In genomic region chr4:41711705-41712375, GRCm38 (mm10) we compare ENCODE assay signal across 7 mouse cellular contexts. TPM values are rescaled to one million over a fixed set of nuclear protein-coding genes. Genes with fewer than 3 reads are reported as not detected.
DNase-seq lines count a peak whose midpoint lies in the region; ATAC-seq and TF ChIP-seq lines count a peak whose summit lies in the region.

No protein-coding gene starts in this region.

- H3K4me3 ChIP-seq in lung, postnatal 0 days (ENCODE audit: low read depth, low read length) = peak overlapping the region; percentile 79; the same call in 1 of the 2 replicates
- H3K4me3 ChIP-seq in embryonic facial prominence, embryonic 14.5 days (ENCODE audit: low read depth, low read length) = peak overlapping the region; percentile 70
- H3K4me3 ChIP-seq in limb, embryonic 12.5 days (replicated peaks) = peak overlapping the region; percentile 80
- H3K4me3 ChIP-seq in stomach, embryonic 16.5 days (replicated peaks; ENCODE audit: low read length) = peak overlapping the region; percentile 90

- H3K9ac ChIP-seq in lung, postnatal 0 days (replicated peaks; ENCODE audit: low read depth) = 0 out of 2 replicates have a peak overlapping the region, but pooled peaks have one; percentile 88
- H3K9ac ChIP-seq in embryonic facial prominence, embryonic 14.5 days (ENCODE audit: low read depth, low read length) = peak overlapping the region; percentile 89
- H3K9ac ChIP-seq in limb, embryonic 12.5 days (replicated peaks) = peak overlapping the region; percentile 92
- peak overlapping the region; percentile 97 for H3K9ac ChIP-seq in stomach, embryonic 16.5 days (ENCODE audit: low read length)

- H3K36me3 ChIP-seq in lung, postnatal 0 days (ENCODE audit: insufficient read depth, low read length) = no peaks in the 10 kb centered on the region
- H3K36me3 ChIP-seq in embryonic facial prominence, embryonic 14.5 days (ENCODE audit: control insufficient read depth, insufficient read depth, low read length) = 0 out of 2 replicates have a peak, but pooled peaks cover 8% of the 10 kb centered on the region
- peaks cover 28% of the 10 kb centered on the region for H3K36me3 ChIP-seq in limb, embryonic 12.5 days
- H3K36me3 ChIP-seq in stomach, embryonic 16.5 days (ENCODE audit: control insufficient read depth, insufficient read depth, low read length) = peaks cover 6% of the 10 kb centered on the region; the same call in 1 of the 2 replicates

- H3K27ac ChIP-seq in lung, postnatal 0 days (ENCODE audit: low read length) = no peak overlapping the region
- 0 out of 2 replicates have a peak overlapping the region, but pooled peaks have one; percentile 8 for H3K27ac ChIP-seq in embryonic facial prominence, embryonic 14.5 days (replicated peaks; ENCODE audit: low read depth, low read length)
- peak overlapping the region; percentile 31; the same call in 1 of the 2 replicates for H3K27ac ChIP-seq in limb, embryonic 12.5 days
- no peak overlapping the region for H3K27ac ChIP-seq in stomach, embryonic 16.5 days (ENCODE audit: low read length)

- DNase-seq in lung, postnatal 0 days (ENCODE audit: low spot score) = peak; percentile 55
- DNase-seq in lung, postnatal 4 days = no peak
- DNase-seq in embryonic facial prominence, embryonic 14.5 days (ENCODE audit: low spot score) = no peak
- no peak for DNase-seq in left cerebral cortex, adult 18-20 months (ENCODE audit: low spot score in 2 of 2)

- H3K27me3 ChIP-seq in lung, postnatal 0 days (replicated peaks; ENCODE audit: insufficient read depth, low read length) = no peaks in the 10 kb centered on the region
- H3K27me3 ChIP-seq in embryonic facial prominence, embryonic 14.5 days (replicated peaks; ENCODE audit: control insufficient read depth, insufficient read depth, low read length) = no peaks in the 10 kb centered on the region
- H3K27me3 ChIP-seq in limb, embryonic 12.5 days = peaks cover 12% of the 10 kb centered on the region
- H3K27me3 ChIP-seq in stomach, embryonic 16.5 days (ENCODE audit: control insufficient read depth, insufficient read depth, low read length) = no peaks in the 10 kb centered on the region

- H3K4me1 ChIP-seq in lung, postnatal 0 days (ENCODE audit: insufficient read depth, low read depth, low read length) = peaks cover 16% of the 10 kb centered on the region; the same call in 1 of the 2 replicates
- peaks cover 21% of the 10 kb centered on the region for H3K4me1 ChIP-seq in embryonic facial prominence, embryonic 14.5 days (ENCODE audit: control insufficient read depth, insufficient read depth, low read length)
- H3K4me1 ChIP-seq in limb, embryonic 12.5 days (replicated peaks) = peaks cover 30% of the 10 kb centered on the region
- peaks cover 23% of the 10 kb centered on the region for H3K4me1 ChIP-seq in stomach, embryonic 16.5 days (ENCODE audit: control insufficient read depth, insufficient read depth, low read length)

- H3K9me3 ChIP-seq in lung, postnatal 0 days (ENCODE audit: low read length) = no peaks in the 10 kb centered on the region
- H3K9me3 ChIP-seq in embryonic facial prominence, embryonic 14.5 days (ENCODE audit: control insufficient read depth, low read length) = no peaks in the 10 kb centered on the region
- H3K9me3 ChIP-seq in limb, embryonic 12.5 days = no peaks in the 10 kb centered on the region
- H3K9me3 ChIP-seq in stomach, embryonic 16.5 days (replicated peaks; ENCODE audit: control insufficient read depth, low read length) = no peaks in the 10 kb centered on the region

- 60% methylated on average over 16 of the region's 16 CpGs for WGBS in lung, postnatal 0 days
- WGBS in embryonic facial prominence, embryonic 14.5 days = 64% methylated on average over 16 of the region's 16 CpGs
- WGBS in limb, embryonic 12.5 days = 73% methylated on average over 16 of the region's 16 CpGs
- WGBS in stomach, embryonic 16.5 days = 67% methylated on average over 16 of the region's 16 CpGs

- no peak for ATAC-seq in lung, postnatal 0 days
- no peak for ATAC-seq in embryonic facial prominence, embryonic 14.5 days (ENCODE audit: low read depth)
- ATAC-seq in limb, embryonic 12.5 days (ENCODE audit: insufficient number of reproducible peaks, insufficient read depth, low FRiP score, low TSS enrichment, low read depth) = no peak
- no peak for ATAC-seq in stomach, embryonic 16.5 days (ENCODE audit: insufficient read depth, low FRiP score)
- ATAC-seq in frontal cortex, adult (ENCODE audit: low TSS enrichment) = no peak

- H3K4me2 ChIP-seq in lung, postnatal 0 days (replicated peaks; ENCODE audit: low read depth, low read length) = peak overlapping the region; percentile 93
- H3K4me2 ChIP-seq in embryonic facial prominence, embryonic 14.5 days (ENCODE audit: low read depth, low read length) = peak overlapping the region; percentile 78
- peak overlapping the region; percentile 85 for H3K4me2 ChIP-seq in limb, embryonic 12.5 days
- peak overlapping the region; percentile 91 for H3K4me2 ChIP-seq in stomach, embryonic 16.5 days (ENCODE audit: low read depth, low read length)

- TF ChIP-seq EP300 in lung, postnatal 0 days (IDR thresholded peaks at IDR 0.05) = no peak

- TF ChIP-seq CTCF in lung, postnatal 0 days (IDR thresholded peaks at IDR 0.05) = no peak

RNA-seq across cellular contexts. Expression of gene Rpp25l, which starts 1.5 kb away (rescaled TPM):
- 45.6 and 51.8 TPM in 2 replicates for polyA plus RNA-seq in lung, postnatal 0 days (2015; fragmentation: Nextera tagmentation; extraction: Ambion mirVana)
- 67.4 and 68.7 TPM in 2 replicates for polyA plus RNA-seq in embryonic facial prominence, embryonic 14.5 days (2014; fragmentation: Nextera tagmentation; extraction: Ambion mirVana)
- polyA plus RNA-seq in limb, embryonic 12.5 days (2016; fragmentation: Nextera tagmentation; extraction: Ambion mirVana) = 82.9 and 84.6 TPM in 2 replicates
- polyA plus RNA-seq in stomach, embryonic 16.5 days (2015; fragmentation: Nextera tagmentation; extraction: Ambion mirVana) = 54.3 and 58.6 TPM in 2 replicates
- total RNA-seq in left cerebral cortex, adult 18-20 months (2021) = 10 to 100 TPM; 32.5 to 37.1 TPM

RNA-seq across cellular contexts. Expression of gene Dctn3, which starts 11.1 kb away (rescaled TPM):
- polyA plus RNA-seq in lung, postnatal 0 days (2015; fragmentation: Nextera tagmentation; extraction: Ambion mirVana) = 143 and 151 TPM in 2 replicates
- 112 and 117 TPM in 2 replicates for polyA plus RNA-seq in embryonic facial prominence, embryonic 14.5 days (2014; fragmentation: Nextera tagmentation; extraction: Ambion mirVana)
- 103 and 104 TPM in 2 replicates for polyA plus RNA-seq in limb, embryonic 12.5 days (2016; fragmentation: Nextera tagmentation; extraction: Ambion mirVana)
- 132 TPM in 2 replicates for polyA plus RNA-seq in stomach, embryonic 16.5 days (2015; fragmentation: Nextera tagmentation; extraction: Ambion mirVana)
- 100 to 1,000 TPM; 166 to 172 TPM for total RNA-seq in left cerebral cortex, adult 18-20 months (2021)

RNA-seq across cellular contexts. Expression of gene Il11ra1, which starts 12.1 kb away (rescaled TPM):
- 62.1 and 72.6 TPM in 2 replicates for polyA plus RNA-seq in lung, postnatal 0 days (2015; fragmentation: Nextera tagmentation; extraction: Ambion mirVana)
- 317 and 362 TPM in 2 replicates for polyA plus RNA-seq in embryonic facial prominence, embryonic 14.5 days (2014; fragmentation: Nextera tagmentation; extraction: Ambion mirVana)
- 296 and 302 TPM in 2 replicates for polyA plus RNA-seq in limb, embryonic 12.5 days (2016; fragmentation: Nextera tagmentation; extraction: Ambion mirVana)
- polyA plus RNA-seq in stomach, embryonic 16.5 days (2015; fragmentation: Nextera tagmentation; extraction: Ambion mirVana) = 143 and 152 TPM in 2 replicates
- 10 to 100 TPM; 37.2 to 44.3 TPM for total RNA-seq in left cerebral cortex, adult 18-20 months (2021)

RNA-seq across cellular contexts. Expression of gene Cntfr, which starts 15.0 kb away (rescaled TPM):
- 0.77 and 1.1 TPM in 2 replicates for polyA plus RNA-seq in lung, postnatal 0 days (2015; fragmentation: Nextera tagmentation; extraction: Ambion mirVana)
- polyA plus RNA-seq in embryonic facial prominence, embryonic 14.5 days (2014; fragmentation: Nextera tagmentation; extraction: Ambion mirVana) = 12.8 and 13.0 TPM in 2 replicates
- 4.7 and 5.5 TPM in 2 replicates for polyA plus RNA-seq in limb, embryonic 12.5 days (2016; fragmentation: Nextera tagmentation; extraction: Ambion mirVana)
- polyA plus RNA-seq in stomach, embryonic 16.5 days (2015; fragmentation: Nextera tagmentation; extraction: Ambion mirVana) = 10.1 and 10.5 TPM in 2 replicates
- 100 to 1,000 TPM; 117 to 131 TPM for total RNA-seq in left cerebral cortex, adult 18-20 months (2021)

RNA-seq across cellular contexts. Expression of gene Arid3c, which starts 19.1 kb away (rescaled TPM):
- polyA plus RNA-seq in lung, postnatal 0 days (2015; fragmentation: Nextera tagmentation; extraction: Ambion mirVana) = 0.06 TPM in 1 of 2 replicates, not detected in the other
- 0.12 and 0.15 TPM in 2 replicates for polyA plus RNA-seq in embryonic facial prominence, embryonic 14.5 days (2014; fragmentation: Nextera tagmentation; extraction: Ambion mirVana)
- not detected in 2 replicates for polyA plus RNA-seq in limb, embryonic 12.5 days (2016; fragmentation: Nextera tagmentation; extraction: Ambion mirVana)
- not detected in 2 replicates for polyA plus RNA-seq in stomach, embryonic 16.5 days (2015; fragmentation: Nextera tagmentation; extraction: Ambion mirVana)
- total RNA-seq in left cerebral cortex, adult 18-20 months (2021) = 1 to 10 TPM in 1 of 2 experiments, under 1 TPM in 1; 0.80 to 1.3 TPM

Comparison
In these comparisons a context has a peak if more than half of its experiments do, and no peak if none do; other contexts are left out.
1. H3K27ac ChIP-seq: peak in embryonic facial prominence, embryonic 14.5 days (single experiment) and limb, embryonic 12.5 days (single experiment); none in lung, postnatal 0 days (single experiment) and stomach, embryonic 16.5 days (single experiment).
2. Peak in every context shown above with its lines, with median percentiles within 50 percentile points of each other: H3K4me2 ChIP-seq, H3K4me3 ChIP-seq and H3K9ac ChIP-seq.